Mouse (Mus musculus): ENCODE measurements around the gene Slc13a3. TPM values are rescaled to one million over a fixed set of nuclear protein-coding genes. Genes with fewer than 3 reads are reported as not detected.
"Not testable (repeated sequence)": the region's sequence is repeated elsewhere in the genome, so short reads cannot be mapped to it uniquely, and the experiment has no call there.

Slc13a3 gene
- polyA plus RNA-seq (2012; ENCODE audit: insufficient read depth, insufficient read length, missing spikeins): 12.6 and 15.2 TPM in 2 replicates

- H3K4me1 ChIP-seq (ENCODE audit: control insufficient read depth, insufficient read depth, low read length): peaks cover 21% of the 10 kb centered on the region
- no peak within 1 kb of the TSS for H3K4me3 ChIP-seq (ENCODE audit: insufficient read depth, low read length)
- H3K27ac ChIP-seq (ENCODE audit: insufficient read depth, low read depth, low read length): no peak within 1 kb of the TSS
- TF ChIP-seq POLR2A (IDR thresholded peaks at IDR 0.05; ENCODE audit: borderline replicate concordance, low read depth, low read length) (no peak), CTCF (IDR thresholded peaks at IDR 0.05; ENCODE audit: low read depth, low read length) (no peak)
Measured at GRCm38 (mm10) chr2:165473003-165473402, at the start of gene Slc13a3. Slc13a3 (minus strand) TSS chr2:165473230.

DNA sequence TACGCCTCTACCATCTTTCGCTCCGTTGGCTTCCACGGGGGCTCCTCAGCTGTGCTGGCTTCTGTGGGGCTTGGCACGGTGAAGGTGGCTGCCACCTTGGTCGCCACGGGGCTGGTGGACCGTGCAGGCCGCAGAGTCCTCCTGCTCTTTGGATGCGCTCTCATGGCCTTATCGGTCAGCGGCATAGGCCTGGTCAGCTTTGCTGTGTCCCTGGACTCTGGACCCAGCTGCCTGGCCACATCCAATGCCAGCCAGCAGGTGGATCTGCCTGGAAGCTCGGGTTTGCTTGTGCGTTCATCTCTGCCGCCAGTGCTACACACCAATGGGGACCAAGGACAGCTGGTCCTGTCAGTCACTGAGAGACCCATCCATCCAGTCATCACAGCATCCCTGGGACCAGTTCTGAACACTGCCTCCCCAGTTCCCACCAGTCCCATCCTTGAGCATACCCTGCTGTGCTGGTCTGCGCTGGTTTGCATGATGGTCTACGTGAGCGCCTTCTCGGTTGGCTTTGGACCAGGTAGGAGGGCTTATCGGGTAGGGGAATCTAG lies 42.2 kb upstream of the Slc13a3 start:
- Histone ChIP-seq H3K27ac (ENCODE audit: insufficient read depth, low read depth, low read length) (no peak overlapping the region), H3K4me1 (ENCODE audit: control insufficient read depth, insufficient read depth, low read length) (no peaks in the 10 kb centered on the region), H3K4me3 (ENCODE audit: insufficient read depth, low read length) (no peak overlapping the region)
- TF ChIP-seq CTCF (IDR thresholded peaks at IDR 0.05; ENCODE audit: low read depth, low read length): no peak
- TF ChIP-seq POLR2A (IDR thresholded peaks at IDR 0.05; ENCODE audit: borderline replicate concordance, low read depth, low read length): no peak

DNA sequence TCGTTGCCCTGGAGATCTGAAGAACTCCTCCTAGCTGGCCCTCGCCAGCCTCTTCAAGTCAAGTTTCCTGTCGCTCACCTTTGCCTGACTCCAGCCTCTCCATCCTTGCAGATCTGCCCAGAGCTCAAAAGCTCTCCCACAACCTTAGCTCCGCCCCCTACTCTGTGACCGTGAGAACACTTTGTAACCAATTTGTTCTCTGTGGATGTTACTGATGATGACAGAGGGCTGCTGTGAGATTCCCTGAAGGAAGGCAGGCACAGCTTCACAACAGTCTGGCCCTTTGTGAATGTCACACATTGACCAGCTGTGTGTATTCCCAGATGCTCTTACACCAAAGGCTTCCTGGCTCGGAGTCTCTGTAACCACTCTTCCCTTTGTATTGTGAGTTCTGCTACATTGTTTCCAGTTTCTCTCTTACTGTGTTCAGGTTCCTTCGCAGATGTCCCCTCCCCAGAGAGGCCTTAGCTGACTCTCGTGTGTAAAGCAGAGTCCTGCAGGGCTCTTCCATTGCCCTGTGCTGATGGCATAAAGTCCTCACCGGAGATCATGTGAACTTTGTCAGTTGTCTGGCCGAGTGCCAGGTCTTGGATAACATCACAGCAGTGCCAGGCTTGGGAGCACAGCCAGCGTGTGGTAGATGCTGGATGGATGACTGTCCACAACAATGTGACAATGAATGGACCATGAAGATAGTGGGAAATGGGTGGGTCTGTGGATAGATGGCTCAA lies 40.0 kb upstream of the Slc13a3 start:
- Histone ChIP-seq H3K27ac (ENCODE audit: insufficient read depth, low read depth, low read length) (no peak overlapping the region), H3K4me3 (ENCODE audit: insufficient read depth, low read length) (no peak overlapping the region), H3K4me1 (ENCODE audit: control insufficient read depth, insufficient read depth, low read length) (no peaks in the 10 kb centered on the region)
- no peak for TF ChIP-seq POLR2A (IDR thresholded peaks at IDR 0.05; ENCODE audit: borderline replicate concordance, low read depth, low read length)
- TF ChIP-seq CTCF (IDR thresholded peaks at IDR 0.05; ENCODE audit: low read depth, low read length): no peak

DNA sequence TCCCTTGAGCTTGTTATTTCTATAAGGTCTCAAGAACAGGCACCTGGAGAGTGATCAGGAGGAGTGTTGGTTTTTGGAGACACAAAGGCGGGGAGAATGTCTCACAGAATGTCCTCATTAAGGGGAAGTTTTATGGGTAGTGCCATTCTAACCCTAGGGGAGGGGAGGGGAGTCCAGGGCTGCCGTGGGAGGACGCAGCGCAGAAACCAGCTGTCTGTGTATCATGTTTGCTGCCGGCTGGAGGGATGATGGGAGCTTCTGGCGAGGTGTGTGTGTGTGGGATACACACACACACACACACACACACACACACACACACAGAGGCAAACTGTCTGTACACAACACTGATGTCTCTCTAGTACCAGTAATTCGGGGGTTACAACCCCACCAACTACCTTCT lies 39.4 kb upstream of the Slc13a3 start:
- H3K4me3 ChIP-seq (ENCODE audit: insufficient read depth, low read length): no peak overlapping the region
- H3K4me1 ChIP-seq (ENCODE audit: control insufficient read depth, insufficient read depth, low read length): no peaks in the 10 kb centered on the region
- H3K27ac ChIP-seq (ENCODE audit: insufficient read depth, low read depth, low read length): no peak overlapping the region
- TF ChIP-seq CTCF (IDR thresholded peaks at IDR 0.05; ENCODE audit: low read depth, low read length) (no peak), POLR2A (IDR thresholded peaks at IDR 0.05; ENCODE audit: borderline replicate concordance, low read depth, low read length) (no peak)

DNA sequence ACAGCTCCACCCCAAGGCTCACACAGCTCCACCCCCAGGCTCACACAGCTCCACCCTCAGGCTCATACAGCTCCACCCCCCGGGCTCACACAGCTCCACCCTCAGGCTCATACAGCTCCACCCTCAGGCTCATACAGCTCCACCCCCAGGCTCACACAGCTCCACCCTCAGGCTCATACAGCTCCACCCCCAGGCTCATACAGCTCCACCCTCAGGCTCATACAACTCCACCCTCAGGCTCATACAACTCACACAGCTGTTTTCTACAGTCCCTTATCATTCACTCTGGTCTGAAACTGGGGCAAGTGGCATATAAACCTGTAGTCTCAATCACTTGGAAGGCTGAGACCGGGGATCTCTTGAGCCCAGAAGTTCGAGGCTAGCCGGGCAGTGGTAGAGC lies 38.5 kb upstream of the Slc13a3 start:
- H3K4me3 ChIP-seq (ENCODE audit: insufficient read depth, low read length); H3K27ac ChIP-seq (ENCODE audit: insufficient read depth, low read depth, low read length); H3K4me1 ChIP-seq (ENCODE audit: control insufficient read depth, insufficient read depth, low read length): not testable (repeated sequence)

DNA sequence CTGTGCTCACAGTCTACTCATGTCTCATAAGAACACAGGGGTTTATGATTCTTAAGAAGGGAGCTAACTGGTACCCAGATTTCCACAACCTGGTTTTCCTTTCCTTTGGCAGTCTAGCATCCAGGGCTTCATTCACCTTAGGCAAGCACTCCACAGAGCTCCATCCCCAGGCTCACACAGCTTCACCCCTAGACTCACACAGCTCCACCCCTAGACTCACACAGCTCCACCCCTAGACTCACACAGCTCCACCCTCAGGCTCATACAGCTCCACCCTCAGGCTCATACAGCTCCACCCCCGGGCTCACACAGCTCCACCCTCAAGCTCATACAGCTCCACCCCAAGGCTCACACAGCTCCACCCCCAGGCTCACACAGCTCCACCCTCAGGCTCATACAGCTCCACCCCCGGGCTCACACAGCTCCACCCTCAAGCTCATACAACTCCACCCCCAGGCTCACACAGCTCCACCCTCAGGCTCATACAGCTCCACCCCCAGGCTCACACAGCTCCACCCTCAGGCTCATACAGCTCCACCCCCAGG lies 38.0 kb upstream of the Slc13a3 start:
- not testable (repeated sequence) for H3K27ac ChIP-seq (ENCODE audit: insufficient read depth, low read depth, low read length); H3K4me1 ChIP-seq (ENCODE audit: control insufficient read depth, insufficient read depth, low read length)

GRCm38 (mm10) chr2:165510466-165510865 lies 37.4 kb upstream of the Slc13a3 start:
- Histone ChIP-seq H3K27ac (ENCODE audit: insufficient read depth, low read depth, low read length) (no peak overlapping the region), H3K4me1 (ENCODE audit: control insufficient read depth, insufficient read depth, low read length) (no peaks in the 10 kb centered on the region), H3K4me3 (ENCODE audit: insufficient read depth, low read length) (no peak overlapping the region)
- TF ChIP-seq CTCF (IDR thresholded peaks at IDR 0.05; ENCODE audit: low read depth, low read length) (no peak), POLR2A (IDR thresholded peaks at IDR 0.05; ENCODE audit: borderline replicate concordance, low read depth, low read length) (no peak)

More for the DNA sequence above, 38.0 kb upstream of the Slc13a3 start:
- H3K4me3 ChIP-seq (ENCODE audit: insufficient read depth, low read length): not testable (repeated sequence)

DNA sequence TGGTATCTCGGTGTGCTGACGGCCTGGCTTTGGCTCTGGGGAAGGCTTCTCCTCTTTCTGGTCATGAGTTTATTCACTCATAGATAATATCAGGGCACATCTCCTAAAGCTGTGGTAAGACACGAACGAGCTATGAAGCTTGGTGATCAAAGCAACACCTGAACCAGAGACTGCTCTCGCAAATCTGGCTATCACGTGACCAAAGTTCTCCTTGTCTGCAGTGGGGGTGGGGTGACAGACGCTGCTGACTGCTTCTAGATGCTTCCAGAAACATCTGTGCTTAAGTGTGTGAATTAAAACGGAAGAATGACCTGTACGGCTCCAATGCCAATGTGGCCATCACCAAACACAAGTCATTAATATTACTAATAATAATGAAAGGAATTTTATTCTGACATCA lies 36.7 kb upstream of the Slc13a3 start:
- H3K27ac ChIP-seq (ENCODE audit: insufficient read depth, low read depth, low read length): no peak overlapping the region
- no peaks in the 10 kb centered on the region for H3K4me1 ChIP-seq (ENCODE audit: control insufficient read depth, insufficient read depth, low read length)
- TF ChIP-seq POLR2A (IDR thresholded peaks at IDR 0.05; ENCODE audit: borderline replicate concordance, low read depth, low read length) (no peak), CTCF (IDR thresholded peaks at IDR 0.05; ENCODE audit: low read depth, low read length) (no peak)
- no peak overlapping the region for H3K4me3 ChIP-seq (ENCODE audit: insufficient read depth, low read length)

GRCm38 (mm10) chr2:165503259-165504203 lies 30.5 kb upstream of the Slc13a3 start, which contains the start of gene Slc2a10:
Slc2a10 (plus strand) TSS chr2:165503787.
- Histone ChIP-seq H3K27ac (ENCODE audit: insufficient read depth, low read depth, low read length) (no peak within 1 kb of the TSS), H3K4me1 (ENCODE audit: control insufficient read depth, insufficient read depth, low read length) (no peaks in the 10 kb centered on the region), H3K4me3 (ENCODE audit: insufficient read depth, low read length) (no peak within 1 kb of the TSS)
- TF ChIP-seq POLR2A (IDR thresholded peaks at IDR 0.05; ENCODE audit: borderline replicate concordance, low read depth, low read length): no peak
- TF ChIP-seq CTCF (IDR thresholded peaks at IDR 0.05; ENCODE audit: low read depth, low read length): no peak
